Mouse (Mus musculus): ENCODE measurements around the gene Gm20695.
A peak's percentile ranks its signal among the peaks of the same experiment; 100 is the strongest.

GRCm38 (mm10) chr16:3839157-3839885, 45.1 kb upstream of the Gm20695 start:
- TF ChIP-seq CTCF (IDR thresholded peaks at IDR 0.05; ENCODE audit: control insufficient read depth, insufficient read depth, low read length) (peak; percentile 34; the same call in 1 of the 2 replicates), POLR2A (IDR thresholded peaks at IDR 0.05; ENCODE audit: borderline replicate concordance, control insufficient read depth, low read depth, low read length) (no peak)
